Mouse (Mus musculus): Measurements from ENCODE around the gene Msl3.
"Not testable (repeated sequence)": the region's sequence is repeated elsewhere in the genome, so short reads cannot be mapped to it uniquely, and the experiment has no call there.

Msl3 gene

DNA sequence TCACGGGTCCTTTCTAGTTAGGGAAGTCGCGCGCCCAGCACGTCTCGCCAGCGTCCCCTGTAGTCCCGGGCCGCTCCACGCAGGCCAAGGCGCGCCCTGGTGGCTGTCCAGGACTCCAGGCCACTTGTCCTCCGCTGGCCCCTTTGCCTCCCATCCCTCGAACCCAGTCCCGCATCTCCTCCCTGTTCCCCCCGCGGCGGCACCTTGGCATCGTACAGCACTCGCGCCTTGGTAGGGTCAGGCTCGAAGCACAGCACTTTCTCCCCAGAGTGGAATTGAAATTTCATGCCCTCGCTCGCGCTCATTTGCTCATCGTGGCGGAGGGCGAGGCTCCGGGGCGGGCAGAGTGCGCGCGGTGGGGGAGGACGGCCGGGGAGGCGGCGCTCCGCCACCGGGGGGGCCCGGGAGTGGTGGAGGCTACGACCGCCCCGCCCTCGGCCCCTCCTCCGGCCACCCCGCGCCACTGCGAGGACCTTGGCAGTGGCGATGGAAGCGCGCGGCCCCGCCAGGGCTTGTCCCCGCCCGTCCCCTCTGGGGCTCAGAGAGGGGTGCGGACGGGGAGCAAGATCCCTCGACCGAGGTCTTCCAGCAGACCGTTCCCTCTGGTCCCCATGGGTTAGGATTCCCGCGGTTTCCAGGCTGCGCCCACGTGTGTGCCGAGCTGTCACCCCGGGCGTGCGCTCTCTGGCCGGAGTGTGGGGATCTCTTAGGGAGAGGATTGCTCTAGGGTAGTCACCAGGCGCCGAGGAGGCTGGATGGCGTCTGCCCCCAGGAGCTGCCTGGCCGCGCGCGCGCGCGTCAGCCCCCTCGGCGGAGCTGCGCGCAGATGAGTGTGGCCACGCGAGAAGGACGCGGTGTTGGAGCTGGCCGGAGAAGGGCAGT lies at the start of gene Msl3:
TSS of gene Msl3 (minus strand) at position 374 of the 882 bp plus-strand sequence.
- DNase-seq (ENCODE audit: low spot score in 2 of 2), result peak; percentile 82 to 90

DNA sequence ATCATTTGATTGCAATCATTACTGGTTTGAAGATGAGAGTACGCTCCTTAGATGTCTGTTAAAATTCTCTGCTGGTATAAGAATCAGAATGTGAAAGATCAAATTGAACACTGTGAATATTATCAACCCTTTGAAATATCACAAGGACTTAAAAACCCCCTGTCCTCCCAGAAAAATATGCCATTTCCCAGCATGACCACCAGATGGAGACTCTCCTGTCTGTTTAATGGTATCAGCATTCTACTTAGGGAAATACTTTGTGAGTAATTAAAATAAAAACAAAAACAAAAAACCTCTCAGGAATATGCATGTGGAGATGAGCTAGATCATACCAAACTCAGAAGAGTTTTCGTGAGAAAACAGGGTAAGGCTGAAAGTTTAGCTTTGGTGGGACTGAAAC lies 44.3 kb upstream of the Msl3 start:
- DNase-seq (ENCODE audit: low spot score in 2 of 2), result no peak

DNA sequence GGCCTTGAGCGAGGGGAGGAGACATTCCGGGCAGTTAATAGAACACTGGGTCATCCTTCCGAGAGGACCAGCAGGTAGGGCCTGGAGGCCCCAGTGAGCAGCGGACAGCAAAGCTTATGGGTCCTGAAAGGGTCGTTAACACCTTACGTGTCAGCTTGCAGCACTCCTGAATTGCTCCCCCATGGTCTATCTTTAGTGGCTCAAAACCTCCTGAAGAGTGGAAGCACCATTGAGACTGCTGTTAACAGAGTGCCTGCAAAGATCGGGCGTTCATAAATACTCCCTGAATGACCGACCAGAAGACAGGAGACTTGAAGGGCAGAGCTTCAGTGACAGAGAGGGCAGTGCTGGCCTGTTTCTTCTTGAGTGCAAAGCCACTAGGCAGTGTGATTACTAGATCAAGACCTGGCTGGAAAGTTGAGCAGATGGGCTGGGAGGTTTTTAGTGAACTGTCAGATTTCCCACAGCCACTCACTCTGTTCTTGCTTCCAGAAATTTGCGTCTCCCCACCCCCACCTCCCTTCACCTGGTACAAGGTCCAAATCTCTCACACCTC lies 787 bp upstream of the Msl3 start:
- no peak for DNase-seq (ENCODE audit: low spot score in 2 of 2)

DNA sequence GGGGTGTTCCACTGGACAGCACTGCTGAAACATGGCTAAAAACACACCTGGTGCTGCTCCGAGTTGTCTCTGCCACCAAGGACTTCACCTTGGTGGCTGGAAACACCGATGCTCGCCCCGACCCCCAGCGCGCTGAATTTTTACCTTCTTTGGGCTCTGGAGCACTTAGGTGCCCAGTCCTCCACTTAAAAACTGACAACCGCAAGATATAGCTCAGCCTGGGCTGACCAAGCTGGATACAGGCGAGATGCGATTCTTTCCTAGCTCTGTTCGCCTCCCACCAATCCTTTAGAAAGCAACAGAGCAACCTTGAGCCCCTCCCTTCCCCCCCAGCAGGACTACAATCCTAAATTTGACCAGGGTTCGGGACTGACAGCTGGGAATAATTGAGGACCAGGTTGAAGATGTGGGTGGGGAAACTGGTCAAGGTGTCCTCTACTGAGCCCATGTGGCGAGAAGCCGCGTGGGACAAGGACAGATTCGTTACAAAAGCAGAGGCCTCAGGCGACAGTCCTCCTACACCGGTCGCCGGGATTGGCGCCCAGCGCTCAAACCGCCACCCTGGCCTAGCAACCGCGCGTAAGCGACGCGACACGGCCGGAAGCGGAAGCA lies 679 bp downstream of the Msl3 start:
- DNase-seq (ENCODE audit: low spot score in 2 of 2), result peak; percentile 11 to 62

DNA sequence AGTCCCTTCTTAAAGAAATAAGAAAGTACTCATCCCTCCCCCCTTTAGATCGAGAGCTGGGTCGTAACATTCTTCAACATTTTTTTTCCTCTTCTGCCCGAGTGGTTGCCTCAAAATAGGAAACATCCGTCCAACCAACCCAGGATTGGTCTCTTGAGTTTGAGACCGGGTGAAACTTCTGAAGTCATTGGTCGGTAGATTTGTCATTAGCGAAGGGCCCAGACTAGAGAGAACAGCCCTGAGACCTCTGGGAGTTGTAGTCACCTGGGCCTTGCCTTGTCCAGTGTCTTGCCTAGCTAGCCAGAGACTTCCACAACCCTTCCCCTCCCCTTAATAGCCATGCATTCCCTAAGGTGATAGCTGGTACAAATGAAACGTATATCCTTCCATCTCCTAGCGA lies 1.3 kb downstream of the Msl3 start:
- DNase-seq (ENCODE audit: low spot score in 2 of 2), result peak; percentile 51 to 65

DNA sequence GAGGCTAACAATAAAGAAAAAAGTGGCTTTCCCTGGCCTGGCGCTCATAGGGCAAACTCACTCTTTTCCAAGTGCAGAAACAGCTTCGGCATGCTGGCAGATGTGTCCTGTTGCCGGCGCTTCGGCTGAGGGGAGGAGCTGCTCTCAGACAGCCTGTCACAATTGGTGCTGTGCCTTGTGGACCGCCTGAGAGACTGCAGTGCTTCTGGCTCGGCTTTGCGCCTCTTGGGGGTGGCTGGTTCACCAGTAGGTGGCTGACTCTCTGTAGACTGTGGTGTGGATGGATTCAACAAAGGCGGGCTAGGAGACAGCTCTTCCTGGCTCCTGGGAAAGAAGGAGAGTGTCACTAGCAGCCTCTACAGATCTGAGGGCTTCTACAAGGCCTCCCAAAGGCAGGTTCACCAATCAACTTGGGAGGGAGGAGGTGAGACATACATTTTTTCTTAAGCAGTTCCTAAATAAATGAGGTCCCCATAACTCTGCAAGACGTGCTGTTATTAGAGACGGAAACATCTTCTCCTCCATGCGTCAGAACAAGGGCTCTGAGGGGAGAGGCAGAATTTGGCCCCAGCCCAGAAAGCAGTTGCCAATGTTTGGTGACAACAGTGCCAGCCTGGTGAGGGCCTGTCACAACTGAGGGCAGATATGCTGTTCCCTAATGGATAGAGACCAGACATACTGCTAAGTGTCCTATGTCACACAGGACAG lies 9.6 kb downstream of the Msl3 start:
- no peak for DNase-seq (ENCODE audit: low spot score in 2 of 2)

DNA sequence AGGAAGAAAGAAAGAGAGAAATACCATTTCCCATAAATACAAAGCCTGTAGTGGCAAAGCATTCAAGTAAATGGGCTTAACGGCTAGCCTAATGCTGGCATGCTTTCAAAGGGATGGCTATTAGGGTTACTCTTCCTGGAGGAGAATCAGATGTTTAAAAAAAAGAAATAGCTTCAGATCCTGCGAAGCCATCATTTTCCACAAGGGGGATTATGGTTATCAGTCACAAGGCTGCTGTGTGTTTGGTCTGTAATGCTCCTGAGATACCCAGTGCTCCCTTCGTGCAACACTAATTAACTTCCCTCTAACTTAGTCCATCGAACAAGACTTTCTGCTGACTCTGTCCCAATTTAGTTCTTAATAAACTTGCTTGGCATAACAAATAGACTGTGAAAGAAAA lies 13.5 kb downstream of the Msl3 start:
- no peak for DNase-seq (ENCODE audit: low spot score in 2 of 2)

DNA sequence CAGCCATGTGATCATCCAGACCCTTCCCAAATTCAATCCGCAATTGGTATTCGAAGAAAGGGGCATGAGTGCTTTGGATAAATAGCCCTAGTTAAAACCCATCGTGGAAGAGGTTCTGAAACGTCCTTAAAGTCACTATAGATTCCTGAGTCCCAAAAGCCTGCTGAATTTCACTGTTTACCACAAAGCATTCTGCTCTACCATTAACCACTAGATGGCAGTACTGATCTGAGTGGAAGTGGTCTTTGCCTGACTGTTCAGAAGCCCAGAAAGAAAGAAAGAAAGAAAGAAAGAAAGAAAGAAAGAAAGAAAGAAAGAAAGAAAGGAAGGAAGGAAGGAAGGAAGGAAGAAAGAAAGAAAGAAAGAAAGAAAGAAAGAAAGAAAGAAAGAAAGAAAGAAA lies 13.9 kb downstream of the Msl3 start:
- not testable (repeated sequence) for DNase-seq (ENCODE audit: low spot score in 2 of 2)

DNA sequence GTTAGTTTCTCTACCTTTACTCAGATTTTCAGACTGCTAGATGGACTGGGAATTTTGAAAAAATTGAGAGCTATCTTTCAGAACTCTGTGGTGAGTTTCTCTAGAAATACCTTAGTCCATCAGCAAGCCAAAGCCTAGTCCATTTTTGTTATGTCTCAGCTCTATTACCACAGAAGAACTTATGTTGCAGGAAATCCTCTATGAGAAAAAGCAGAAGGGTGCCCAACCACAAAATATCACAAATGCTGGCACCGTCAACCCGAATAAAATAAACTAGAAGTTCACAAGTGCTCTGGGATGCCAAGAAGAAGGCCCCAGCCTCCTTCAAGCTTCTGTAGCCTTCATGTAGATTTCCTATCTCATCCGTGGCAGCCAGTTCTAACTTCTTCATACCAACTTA lies 14.4 kb downstream of the Msl3 start:
- DNase-seq (ENCODE audit: low spot score in 2 of 2), result no peak

DNA sequence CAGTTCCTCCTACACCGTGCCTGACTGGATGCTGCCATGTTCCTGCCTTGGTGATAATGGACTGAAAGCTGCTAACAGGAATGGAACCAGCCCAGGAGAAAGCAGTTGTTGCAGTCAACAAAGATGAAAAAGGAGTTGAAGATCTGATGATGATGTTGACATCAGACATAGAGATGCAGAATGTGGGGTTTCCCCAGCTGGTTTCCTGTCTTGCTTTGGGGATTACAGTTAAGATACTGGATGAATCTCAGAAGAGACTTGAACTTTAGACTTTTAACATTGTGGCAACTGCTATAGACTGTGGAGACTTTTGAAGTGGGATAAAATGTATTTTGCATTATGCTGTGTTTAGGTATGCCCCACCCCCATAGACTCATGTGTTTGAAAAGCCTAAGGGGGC lies 15.9 kb downstream of the Msl3 start:
- DNase-seq (ENCODE audit: low spot score in 2 of 2), result no peak

DNA sequence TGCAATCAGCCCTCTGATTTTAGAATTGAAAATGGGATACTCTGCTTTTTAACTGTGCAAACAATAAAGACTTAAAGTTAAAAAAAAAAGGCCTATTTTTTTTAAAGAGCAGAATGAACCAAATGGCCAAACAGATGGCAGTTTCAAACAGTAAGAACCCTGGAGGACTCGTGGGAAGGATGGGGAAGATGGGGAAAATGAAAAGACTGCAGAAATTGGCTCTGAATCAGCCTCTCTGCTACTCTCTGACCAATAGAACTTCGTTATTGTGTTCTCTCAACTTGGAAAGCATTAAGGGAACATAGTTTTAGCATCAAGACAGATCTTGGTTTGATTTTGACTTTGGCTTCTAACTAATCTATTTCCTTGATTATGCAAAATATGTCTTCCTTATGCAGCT lies 24.4 kb downstream of the Msl3 start:
- DNase-seq (ENCODE audit: low spot score in 2 of 2), result no peak

DNA sequence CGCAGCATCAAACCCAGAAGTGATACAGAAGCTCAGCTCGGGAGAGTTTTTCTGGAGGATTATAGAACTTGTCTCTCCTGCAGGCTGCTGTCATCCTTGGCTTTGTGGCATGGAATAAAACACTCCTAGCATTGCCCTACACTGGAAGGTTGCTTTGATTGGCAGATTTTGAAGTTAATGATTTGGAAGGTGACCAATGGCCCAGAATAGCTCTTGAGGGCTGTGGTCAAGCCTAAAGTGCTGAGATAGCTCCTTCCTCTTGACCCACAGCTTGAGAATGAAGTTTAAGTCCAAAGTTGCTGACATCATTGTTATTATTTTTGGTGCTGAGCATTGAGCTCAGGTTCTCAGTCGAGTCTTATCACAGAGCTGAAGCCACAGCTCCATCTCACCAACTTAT lies 26.0 kb downstream of the Msl3 start:
- DNase-seq (ENCODE audit: low spot score in 2 of 2), result no peak

DNA sequence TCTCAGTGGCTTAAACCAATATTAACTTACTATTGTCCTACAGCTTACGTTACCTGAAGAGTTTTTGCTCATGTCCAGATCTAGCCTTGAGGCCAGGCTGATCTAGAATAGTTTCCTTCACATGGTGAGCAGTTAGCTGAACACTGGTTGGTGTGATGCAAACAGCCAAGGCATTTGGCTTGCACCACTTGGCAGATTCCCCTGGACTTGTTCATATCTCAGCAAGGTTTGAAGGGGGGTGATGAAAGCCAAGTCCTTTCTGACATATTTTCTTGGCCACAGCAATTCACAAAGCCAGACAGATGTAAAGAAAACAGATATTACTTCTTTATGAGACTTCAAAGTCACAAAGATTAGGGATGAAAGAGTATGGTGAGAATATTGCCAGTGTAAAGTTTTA lies 30.2 kb downstream of the Msl3 start:
- DNase-seq (ENCODE audit: low spot score in 2 of 2), result no peak

DNA sequence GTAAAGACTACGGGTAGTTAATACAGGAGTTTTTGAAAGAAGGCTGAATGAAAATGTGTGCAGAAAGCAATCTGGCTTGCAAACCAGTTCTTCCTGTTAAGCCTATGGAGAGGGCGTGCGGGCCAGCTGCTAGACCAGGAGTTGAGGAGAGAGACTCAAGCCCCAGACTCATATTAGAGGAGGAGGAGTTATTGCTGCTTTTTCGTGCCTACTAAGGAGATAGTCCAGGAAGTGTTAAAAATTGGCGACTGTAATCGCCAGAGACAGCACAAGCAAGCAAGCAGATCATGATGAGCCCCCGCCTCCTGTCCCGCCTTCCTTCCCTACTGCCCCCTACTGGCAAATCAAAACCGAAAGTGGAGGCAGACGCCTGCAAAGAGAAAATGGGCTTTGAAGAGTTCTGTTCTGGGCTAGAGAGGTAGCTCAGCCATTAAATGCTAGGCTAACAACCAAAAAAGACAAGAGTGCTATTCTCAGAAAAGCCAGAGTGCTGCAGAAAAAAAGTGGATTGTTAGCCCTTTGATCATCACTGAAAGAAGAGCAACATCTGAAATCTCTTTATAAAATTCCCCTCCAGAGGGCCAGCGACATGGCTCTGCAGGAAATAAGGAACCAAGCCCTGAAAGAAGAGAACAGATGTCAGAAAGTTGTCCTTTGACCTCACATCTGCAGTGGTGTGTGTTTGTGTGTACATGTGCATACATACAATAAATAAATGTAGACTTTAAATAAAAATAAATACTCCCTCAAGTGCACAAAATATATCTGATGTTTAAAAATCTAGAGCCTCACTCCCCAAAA lies 33.9 kb downstream of the Msl3 start:
- peak; percentile 60 to 76 for DNase-seq (ENCODE audit: low spot score in 2 of 2)
